Mouse (Mus musculus) urinary bladder, adult 2 months (tissue): ENCODE measurements around the gene Per3. TPM values are rescaled to one million over a fixed set of nuclear protein-coding genes. Genes with fewer than 3 reads are reported as not detected.

Source experiments
- DNase-seq: peaks from one replicate; pipeline ENCODE4 v3.0.0; 2022; ENCODE audit warnings: low spot score
- polyA plus RNA-seq: library from polyadenylated mRNA; depleted of rRNA; stranded (reverse); fragments of >200 nt; gene quantifications from 2 replicates; pipeline ENCODE4 v1.2.3, GENCODE M21; 2012; rRNA removed

Per3 gene
- polyA plus RNA-seq, 1 experiment, result 66.9 TPM

DNA sequence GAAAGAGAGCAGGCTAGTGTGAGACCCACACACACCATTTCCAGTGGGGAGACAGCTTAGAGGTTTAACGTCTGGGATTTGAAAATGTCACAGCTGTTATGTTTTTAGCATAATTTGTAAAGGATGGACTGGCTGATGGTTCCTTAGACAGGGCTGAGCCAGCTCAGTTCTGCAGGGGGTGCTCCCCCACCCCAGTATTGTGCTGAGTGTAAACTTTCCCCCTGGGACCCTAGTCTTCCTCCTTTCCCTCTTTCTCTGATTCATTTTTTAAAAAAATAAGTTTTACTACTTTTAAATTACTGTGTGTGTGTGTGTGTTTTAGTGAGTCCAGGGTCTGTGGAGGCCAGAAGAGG, 87.4 kb downstream of the Per3 start:
- no peak for DNase-seq

DNA sequence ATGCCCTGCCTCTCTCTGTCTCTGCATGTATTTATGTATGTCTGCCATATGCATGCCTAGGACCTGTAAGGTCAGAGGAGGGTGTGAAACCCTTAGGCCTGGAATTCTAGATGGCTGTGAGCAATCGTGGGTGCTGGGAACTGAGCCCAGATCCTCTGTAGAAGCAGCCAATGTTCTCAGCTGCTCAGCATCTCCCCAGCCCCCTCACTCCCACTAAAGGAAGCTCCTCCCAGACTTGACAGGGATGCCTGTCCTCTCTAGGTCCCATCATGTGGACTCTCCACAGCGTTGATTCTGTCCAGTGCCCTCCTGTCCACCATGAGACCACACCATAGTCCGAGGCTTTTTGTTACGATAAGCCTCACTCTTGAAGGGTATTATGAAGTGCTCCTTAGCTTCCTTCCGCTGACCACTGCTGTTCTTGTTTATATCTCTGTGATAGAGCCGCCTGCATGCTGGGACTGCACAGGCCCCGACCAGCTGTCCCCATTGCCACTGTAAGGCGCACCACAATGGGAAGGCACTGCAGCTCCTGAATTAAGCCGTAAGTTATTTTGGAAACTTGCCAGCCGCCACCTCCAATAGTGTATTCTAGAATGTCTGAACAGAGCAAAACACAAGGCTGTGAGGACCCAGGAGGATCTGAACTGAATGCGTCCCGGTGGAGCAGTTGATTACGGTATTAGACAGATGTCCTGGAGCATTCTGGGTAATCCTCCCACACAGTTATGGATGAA, 87.9 kb downstream of the Per3 start:
- DNase-seq, result no peak

Other genes starting within 250 kb of the Per3 start
- gene Errfi1, start 190.7 kb downstream of the Per3 start, polyA plus RNA-seq, result 29.8 and 36.1 TPM in 2 replicates
- 308 and 318 TPM in 2 replicates for gene Park7, start 130.2 kb downstream of the Per3 start, polyA plus RNA-seq
- gene Tnfrsf9, start 130.1 kb downstream of the Per3 start, polyA plus RNA-seq, result 0.69 and 1.3 TPM in 2 replicates
- gene Uts2, start 47.6 kb downstream of the Per3 start, polyA plus RNA-seq, result not detected in 2 replicates
- gene Vamp3, start 13.3 kb upstream of the Per3 start, polyA plus RNA-seq, result 77.7 and 78.5 TPM in 2 replicates
- not detected in 2 replicates for gene Gm13090, start 44.9 kb upstream of the Per3 start, polyA plus RNA-seq